Mouse (Mus musculus): ENCODE measurements at regions not wholly inside any gene's neighbourhood (a gene's known extent, or its start where the extent isn't known, plus 50 kb on each side); places are given as distances from the start of the nearest gene placed in this dataset.

DNA sequence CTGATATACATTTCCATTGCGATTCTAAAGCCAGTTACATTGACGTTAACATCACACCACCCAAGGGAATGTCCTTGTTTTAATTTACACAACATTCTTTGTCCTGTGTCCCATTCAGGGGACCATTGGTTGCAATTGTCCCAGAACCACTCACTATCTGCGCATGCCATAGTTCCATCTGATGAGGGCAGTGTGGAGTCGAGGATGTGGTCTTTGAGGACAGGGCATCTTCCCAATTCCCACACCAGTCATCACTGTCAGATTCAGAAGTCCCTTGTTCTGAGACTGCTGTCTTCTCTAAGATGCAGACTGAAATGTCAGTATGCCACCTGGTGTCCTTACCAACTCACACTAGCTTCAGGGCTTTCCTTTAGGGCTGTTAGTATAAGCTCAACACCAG lies 489.6 kb downstream of the Fam19a5 start:
- DNase-seq (ENCODE audit: low spot score in 2 of 2): no peak

DNA sequence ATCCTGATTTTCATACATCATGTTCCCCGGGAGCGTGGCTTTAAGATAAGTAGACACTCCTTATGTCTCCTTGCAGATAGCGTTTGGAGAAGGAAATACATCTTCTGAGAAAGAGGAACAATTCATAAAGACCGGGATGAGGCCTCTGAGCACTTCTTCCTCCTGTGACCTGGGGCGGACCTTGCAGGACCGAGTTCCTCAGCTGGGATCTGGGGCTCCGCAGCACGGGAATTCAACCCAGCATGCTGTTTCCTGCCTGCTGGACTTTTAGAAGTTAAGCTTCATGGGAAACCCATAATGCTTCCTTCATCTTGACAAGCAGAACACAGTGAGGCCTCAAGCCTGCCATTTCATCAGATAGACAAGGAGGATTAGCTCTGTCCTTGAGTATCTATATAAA lies 491.4 kb downstream of the Fam19a5 start:
- no peak for DNase-seq (ENCODE audit: low spot score in 2 of 2)

DNA sequence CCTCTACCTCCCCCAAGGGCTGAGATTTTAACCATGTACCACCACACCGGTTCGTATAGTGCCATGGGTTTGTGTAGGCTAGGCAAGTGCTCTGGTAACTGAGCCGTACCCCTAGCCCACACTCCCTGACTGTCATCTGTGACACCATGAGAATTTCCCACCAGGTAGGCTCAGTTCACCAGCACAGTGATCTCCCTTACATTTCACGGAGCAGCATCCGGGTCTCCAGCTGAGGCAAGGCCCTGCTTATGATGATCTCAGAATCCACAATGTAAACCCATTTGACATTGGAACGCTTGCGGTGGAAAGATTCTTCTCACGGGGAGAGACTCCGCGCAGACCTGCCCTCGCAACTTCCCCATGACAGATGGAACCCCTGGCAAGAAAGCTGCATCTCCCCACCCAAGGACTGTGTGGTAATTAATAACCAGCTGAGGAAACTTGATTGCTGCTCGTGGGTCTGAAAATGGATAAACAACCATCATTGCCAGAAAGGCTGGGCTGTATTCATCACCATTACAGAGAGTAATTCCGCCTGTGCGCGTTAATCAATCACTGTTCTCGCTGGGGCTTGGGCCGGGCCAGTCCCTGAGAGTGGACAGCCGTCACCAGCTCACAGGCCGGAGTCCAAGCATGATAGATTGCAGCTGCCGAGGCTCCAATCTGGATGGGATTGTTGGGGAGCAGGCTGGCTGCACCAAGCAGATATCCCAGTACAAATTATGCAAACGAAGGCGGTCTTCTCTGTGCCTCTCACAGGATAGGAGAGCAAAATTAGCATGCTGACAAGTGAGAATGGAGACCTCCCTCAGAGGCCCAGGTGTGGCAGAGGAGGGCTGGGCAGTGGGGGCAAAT lies 492.3 kb downstream of the Fam19a5 start:
- DNase-seq (ENCODE audit: low spot score in 2 of 2): peak; percentile 8 to 10

DNA sequence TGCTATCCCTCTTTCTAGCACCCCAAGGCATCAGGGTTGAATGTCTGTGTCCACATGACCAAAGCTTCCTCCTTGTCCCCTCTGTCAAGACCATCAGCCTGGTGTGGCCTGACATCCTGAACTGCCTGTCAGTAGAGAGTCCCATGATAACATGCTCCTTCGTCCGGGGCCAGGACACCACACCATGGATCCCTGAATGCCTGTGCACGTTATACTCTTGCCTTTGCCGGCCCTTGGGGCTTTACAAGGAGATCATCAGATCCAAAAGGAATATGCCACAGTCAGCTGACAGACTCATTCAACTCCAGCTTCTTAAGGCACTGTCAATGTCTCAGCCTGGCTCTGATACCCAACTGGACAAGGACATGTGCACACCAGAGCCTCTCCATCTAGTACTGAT lies 493.5 kb downstream of the Fam19a5 start:
- no peak for DNase-seq (ENCODE audit: low spot score in 2 of 2)

DNA sequence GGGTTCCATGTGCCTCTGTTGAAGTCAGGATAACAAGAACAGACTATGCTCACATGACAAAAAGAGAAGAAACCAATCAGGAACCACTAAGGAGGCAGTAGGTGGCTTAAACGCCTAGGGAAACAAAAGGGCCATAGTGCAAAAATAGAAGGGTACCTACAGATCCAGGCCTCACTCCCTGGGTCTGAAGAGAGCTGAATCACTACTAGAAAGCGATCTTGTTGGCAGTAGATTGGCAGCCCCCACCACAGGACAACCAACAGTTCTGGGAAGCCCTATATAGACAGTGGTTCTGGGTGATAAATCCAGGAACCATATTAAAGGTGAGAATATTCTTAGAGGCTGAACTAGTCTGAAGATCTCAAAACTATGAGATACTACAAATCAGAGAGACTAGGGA lies 498.7 kb downstream of the Fam19a5 start:
- no peak for DNase-seq (ENCODE audit: low spot score in 2 of 2)

DNA sequence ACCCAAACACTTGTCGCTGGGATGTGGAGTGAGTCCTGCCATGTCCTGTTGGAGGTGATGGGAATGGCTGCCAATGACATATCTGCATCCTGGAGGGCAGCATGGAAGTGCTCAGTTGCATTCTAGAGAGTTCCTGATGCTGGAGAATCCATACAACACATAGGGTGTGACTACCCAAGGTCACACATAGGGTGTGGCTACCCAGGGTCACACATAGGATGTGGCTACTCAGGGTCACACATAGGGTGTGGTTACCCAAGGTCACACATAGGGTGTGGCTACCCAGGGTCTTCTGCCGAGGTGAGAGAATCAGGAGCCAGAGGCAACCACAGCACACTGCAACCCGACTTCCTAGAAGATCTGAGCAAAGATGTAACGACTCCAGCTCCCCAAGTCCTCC lies 514.0 kb downstream of the Fam19a5 start:
- DNase-seq (ENCODE audit: low spot score in 2 of 2): no peak

DNA sequence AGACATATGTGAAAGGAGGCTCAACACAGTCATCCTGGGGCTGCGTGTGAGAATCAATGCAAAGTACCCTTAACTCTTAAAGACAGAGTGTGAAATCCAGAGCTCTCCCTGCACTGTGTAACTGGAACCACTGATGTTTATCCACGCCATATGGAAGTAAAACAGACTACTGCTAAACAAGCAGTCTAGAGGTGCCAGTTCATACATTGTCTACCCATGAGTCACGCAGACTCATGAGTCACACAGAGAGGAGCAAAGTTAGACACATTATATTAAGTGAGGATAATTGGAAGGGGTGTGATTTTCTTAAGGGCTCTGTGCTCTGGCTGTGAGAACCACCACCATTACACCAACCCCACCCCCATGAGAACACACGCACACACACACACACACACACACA lies 516.8 kb downstream of the Fam19a5 start:
- DNase-seq (ENCODE audit: low spot score in 2 of 2): no peak

DNA sequence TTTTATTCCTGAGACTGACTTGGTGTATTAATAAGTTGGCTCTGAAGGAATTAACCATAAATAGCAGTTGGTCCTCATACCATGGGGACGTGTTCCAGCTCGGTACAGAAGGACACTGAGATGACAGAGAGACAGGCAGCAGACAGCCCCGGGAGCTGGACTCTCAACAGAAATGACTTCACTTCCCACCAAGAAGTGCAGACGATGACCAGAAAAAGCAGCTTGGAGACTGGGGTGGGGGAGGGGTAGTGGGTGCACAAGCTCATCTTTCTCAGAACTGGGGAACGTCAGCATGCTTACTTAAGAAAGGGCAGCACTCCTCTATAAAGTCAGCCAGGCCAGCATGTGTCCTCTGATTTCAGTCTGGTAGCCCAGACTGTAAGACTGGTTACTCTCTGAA lies 518.9 kb downstream of the Fam19a5 start:
- no peak for DNase-seq (ENCODE audit: low spot score in 2 of 2)

DNA sequence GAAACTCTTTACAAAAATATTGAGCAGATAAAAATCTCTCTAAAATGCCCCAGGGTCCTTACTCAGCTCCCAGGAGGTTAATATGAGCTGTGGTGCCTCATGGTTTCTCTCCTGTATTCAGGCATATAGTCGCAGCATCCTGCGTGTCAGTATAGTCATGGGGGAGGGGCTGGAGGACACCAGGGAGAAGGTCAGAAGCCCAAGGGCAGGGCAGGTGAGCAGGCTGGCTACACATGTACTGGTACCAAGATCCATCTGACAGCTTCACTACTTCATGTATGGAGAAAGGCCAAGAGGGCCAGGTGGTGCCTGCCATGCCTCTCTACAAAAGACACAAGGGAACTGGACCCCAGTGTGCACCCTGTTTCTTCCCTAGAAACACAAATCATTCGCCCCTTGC lies 524.4 kb downstream of the Fam19a5 start:
- DNase-seq (ENCODE audit: low spot score in 2 of 2): no peak

DNA sequence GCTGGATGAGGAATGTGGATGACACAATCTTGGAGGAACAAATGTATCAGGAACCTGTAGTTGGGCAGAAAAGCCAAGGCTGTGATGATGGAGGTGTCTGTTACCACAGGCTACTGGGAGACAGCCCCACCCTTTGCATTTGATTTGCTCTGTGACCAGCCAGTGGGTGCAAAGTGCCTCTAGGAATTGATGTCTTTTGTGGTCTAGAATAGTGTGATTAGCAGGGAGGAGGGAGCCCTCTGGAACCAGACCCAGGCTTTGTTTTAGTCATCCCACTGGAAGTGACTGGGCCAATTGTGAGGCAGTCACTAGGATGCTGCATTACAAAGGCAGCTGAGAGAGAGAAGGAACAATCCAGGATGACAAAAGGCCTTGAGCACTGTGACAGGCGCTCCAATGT lies 527.4 kb upstream of the Zdhhc25 start:
- DNase-seq (ENCODE audit: low spot score in 2 of 2): no peak

DNA sequence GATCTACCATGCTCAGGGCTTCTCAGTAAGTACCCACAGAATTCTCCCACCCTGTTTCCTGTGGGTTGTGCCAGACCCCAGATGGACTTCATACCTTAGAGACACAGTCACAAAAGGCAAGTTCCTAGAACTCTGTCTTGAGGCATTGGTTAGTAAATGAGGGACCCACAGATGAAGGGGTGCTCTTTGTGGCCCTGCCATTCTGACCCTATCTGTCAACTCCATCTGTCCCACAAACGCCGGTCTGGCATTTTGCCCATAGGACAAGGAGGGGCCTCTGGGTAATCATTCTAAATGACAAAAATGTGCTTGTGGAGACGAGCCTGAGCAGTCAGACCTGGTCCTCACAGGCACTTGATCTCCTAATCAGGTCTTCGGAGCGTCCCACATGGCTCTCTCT lies 516.2 kb upstream of the Zdhhc25 start:
- no peak for DNase-seq (ENCODE audit: low spot score in 2 of 2)

DNA sequence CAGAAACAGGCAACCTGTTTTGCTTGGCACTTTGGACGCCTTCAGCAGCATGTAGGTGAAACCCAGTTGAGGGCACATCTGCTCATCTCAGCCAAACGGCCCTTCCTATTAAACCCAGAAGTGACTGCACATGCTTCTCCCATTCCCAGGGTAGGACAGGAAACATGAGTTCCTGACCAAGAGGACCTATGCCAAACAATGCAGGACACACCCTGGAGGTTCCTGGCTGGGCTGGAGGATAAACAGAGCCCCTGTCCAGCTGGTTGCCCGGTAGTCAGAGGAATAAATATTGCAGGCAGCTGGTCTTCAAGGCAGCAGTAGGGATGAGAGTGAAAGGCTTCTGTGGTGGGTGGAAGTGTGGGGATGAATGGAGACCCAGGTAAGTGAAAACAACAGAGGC lies 514.5 kb upstream of the Zdhhc25 start:
- no peak for DNase-seq (ENCODE audit: low spot score in 2 of 2)

DNA sequence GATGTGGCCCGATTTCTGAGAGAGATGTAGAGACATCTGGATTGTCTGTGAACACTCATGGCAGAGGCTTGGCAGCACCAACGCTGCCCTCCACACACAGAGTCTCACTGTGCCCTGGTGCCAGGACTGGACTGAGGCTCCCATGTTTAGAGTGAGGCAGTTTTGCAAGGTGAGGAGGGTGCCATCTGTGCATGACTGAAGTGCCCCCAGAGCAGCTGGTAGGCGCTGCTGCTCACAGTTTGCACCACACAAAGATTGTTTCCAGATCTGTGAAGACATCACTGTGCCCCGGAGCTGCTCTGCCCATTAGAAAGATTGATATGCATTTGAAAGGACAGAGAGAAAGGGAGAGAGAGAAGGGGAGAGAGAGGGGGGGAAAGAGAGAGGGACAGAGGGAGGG lies 510.6 kb upstream of the Zdhhc25 start:
- no peak for DNase-seq (ENCODE audit: low spot score in 2 of 2)

DNA sequence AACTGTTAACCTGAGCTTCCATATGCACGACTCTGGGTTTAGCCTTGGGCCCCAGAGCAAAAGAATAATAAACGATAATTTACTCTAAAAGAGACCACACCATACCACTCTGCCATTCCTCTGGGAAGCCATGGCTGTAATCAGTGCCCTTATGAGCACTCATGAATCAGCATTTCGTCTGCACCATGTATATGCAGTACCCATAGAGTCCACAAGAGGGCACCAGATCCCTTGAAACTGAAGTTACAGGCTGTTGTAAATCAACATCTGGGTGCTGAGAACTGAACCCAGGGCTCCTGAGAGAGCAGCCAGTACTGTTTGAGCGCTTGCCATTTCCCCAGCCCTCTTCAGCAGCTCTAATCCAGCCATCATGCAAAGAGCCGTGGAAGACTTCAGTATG lies 508.7 kb upstream of the Zdhhc25 start:
- no peak for DNase-seq (ENCODE audit: low spot score in 2 of 2)

DNA sequence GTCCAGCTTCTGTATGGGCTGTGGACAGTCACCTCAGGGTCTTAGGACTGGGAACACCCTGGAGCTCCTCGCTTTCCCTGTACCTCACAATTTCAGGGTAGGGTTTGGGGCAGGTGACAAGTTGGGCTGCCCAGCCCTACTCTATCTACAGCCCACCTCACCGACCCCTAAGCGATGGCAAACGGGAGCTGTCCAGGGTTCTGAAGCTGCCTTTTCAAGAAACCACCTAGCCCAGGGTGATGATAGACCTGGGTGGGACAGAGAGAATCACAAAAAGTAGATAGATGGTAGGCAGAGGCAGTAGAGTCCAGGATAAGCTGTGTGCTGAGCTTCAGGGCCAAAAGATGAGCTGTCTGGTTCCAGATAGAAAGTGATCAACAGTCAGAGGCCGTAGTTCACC lies 479.7 kb upstream of the Zdhhc25 start:
- DNase-seq (ENCODE audit: low spot score in 2 of 2): no peak

DNA sequence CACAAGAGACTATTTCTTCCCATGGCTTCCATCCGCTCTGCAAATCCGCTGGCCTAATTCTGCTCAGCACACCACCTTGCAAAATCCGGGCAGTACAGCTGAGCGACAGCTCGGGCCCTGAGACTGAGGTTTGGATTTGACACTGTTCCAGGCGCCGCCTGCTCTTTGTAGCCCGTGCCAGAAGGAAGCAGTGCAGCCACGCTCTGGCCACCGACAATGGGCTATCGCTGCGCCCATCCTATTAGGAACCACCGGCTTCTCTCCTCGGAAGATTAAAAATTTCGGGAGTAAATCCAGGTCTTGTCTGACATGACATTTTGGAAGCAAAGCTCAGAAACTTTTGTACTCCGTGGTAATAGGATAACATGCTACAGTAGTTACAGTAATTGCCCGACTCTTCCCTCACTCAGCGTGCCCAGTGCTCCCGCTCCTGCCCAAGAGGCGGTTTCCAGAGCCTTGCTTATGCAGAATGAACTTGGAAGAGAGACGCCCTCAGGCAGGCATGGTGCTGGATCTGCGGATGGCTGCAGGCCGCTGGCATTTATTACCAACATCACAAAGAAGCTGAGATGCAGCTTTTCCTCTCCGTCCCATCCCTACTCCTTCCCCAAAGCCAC lies 476.1 kb upstream of the Zdhhc25 start:
- peak in 1 of 2 experiments; percentile 6 for DNase-seq (ENCODE audit: low spot score in 2 of 2)

DNA sequence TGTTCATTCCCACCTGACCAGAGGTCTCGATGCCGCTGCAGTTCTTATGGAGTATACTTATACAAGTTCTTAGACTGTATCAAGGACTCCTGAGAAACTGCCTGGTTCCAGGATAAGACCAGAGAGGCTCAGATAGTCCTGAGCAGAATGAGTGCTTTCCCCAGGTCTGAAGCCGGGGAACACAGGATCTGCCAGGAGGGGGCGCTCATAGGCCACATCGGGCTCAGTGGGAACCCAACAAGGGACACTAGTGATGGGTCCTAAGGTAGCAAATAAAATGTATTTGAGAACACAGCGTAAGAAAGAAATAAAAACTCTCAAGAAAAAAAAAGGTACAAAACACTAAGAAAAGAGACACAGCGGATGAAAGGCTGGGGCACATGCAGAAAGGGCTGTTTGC lies 454.0 kb upstream of the Zdhhc25 start:
- peak; percentile 51 to 81 for DNase-seq (ENCODE audit: low spot score in 2 of 2)

DNA sequence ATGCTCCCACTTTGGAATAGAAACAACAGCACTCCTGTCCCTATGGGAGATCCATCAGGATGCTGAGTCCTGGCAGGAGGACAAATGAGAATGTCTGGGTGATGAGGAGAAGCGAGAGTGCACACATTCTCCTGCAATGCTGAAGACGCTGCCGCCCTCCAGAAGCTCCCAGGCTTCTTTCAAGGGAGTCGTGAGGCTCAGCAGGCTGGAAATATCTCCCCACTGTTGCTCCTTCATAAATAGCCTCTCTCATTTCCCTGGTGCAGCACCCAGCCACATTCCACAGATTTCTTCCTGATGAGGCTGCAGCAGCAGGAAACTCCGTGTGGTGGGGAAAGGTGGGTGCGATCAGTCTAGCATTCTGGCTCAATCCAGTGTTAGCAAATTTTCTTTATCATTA lies 448.9 kb upstream of the Zdhhc25 start:
- no peak for DNase-seq (ENCODE audit: low spot score in 2 of 2)

DNA sequence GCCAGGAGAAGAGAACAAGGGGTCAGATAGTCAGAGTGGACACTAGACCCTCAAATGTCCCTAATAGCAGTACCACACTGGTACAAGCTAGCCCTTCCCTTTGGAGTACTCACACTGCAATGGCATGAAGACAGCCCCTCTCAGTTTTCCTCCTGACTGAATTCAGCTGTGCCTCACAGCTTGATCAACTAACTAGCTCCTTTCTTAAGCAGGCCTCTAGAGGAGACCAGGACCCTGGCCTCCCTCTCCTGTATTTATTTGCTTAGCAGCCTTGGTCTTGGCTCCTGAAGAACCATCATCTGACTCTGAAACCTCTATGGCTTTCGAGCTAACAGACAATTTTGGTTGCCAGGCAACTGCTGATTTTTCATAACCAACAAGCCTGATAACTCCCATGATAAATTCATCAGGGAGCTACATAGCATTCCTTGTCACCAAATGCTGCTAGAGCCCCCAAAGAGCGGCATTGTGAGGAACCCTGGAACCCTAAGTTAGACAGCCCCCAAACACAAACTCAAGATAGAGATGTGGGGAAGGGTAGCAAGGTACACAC lies 440.4 kb upstream of the Zdhhc25 start:
- peak; percentile 11 to 22 for DNase-seq (ENCODE audit: low spot score in 2 of 2)

DNA sequence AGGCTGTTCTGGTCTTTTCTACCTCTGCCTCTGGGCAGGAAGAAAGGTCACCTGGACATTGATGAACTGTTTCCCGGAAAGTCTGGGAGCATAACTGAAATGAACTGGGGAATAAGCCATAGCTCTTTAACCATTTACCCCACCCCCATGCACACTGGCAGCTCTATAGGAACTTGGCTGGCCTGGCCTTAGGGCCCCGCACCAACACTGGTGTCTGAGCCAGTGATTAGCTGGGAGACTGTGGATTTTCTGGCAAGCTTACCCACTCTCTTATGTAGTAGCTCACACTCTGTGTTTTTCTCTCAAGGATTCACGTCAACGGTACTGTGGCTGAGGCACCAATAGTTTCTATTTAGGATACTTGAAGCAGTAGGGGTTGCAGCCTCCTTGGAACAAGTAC lies 439.8 kb upstream of the Zdhhc25 start:
- DNase-seq (ENCODE audit: low spot score in 2 of 2): no peak

DNA sequence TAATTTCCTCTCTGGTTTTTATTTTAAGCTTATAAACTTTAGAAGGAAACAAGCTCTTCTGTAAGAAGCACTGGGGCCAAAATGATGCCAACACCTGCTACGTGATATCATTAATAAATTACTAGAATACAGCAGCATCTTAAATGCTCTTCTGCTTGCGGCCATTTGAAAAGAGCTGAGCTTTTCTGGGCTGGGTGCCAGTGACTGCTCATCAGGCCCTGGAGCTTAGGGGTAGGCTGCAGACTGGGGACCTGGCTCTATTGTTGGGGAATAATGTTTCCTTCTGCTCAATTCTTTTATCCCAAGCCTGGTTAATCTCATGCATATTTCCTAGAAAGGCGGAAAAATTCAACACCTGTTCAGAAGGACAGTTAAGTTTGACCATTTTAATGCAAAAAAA lies 436.7 kb upstream of the Zdhhc25 start:
- DNase-seq (ENCODE audit: low spot score in 2 of 2): peak in 1 of 2 experiments; percentile 14

DNA sequence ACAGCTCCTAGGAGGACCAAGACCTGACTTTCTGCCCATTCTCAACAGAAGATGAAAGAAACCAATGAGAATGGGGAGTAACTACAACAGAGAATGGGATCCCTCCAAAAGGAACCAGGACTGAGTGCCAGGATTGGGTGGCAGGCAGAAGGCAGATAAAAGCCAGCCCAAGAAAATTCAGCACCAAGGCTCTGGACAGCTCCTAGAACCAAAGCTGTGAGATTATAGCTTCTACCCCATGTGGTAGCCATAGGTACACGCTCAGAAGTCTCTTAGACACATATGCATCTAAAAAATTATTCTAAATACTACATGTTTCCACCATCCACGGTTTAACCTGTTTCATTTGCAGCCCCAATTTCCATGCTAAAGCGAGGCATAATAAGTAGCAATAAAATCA lies 425.8 kb upstream of the Zdhhc25 start:
- DNase-seq (ENCODE audit: low spot score in 2 of 2): no peak

DNA sequence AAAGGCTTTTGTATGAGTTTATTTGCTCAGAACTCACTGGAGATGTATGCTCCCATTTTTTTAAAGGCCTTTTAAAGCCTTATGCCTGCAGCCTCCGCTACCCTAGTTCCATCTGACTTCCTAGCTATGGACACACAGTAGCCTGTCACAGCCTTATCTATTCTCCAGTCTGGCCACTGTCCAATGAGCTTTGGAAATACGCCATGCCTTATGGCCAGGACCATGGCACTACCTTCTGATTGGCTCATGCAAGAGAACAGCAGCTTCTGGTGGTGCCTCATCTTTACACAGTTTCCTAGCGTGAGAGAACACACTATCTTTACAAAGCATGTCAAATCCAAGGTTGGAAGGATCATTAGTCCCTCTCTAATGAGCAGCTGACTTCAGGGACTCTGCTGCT lies 424.1 kb upstream of the Zdhhc25 start:
- DNase-seq (ENCODE audit: low spot score in 2 of 2): no peak
